Mouse (Mus musculus): ENCODE measurements around the gene Zfp574. TPM values are rescaled to one million over a fixed set of nuclear protein-coding genes. Genes with fewer than 3 reads are reported as not detected.
A peak's percentile ranks its signal among the peaks of the same experiment; 100 is the strongest.

Zfp574 gene
- polyA plus RNA-seq, 1 experiment from 2014 or later = 36.1 TPM

DNA sequence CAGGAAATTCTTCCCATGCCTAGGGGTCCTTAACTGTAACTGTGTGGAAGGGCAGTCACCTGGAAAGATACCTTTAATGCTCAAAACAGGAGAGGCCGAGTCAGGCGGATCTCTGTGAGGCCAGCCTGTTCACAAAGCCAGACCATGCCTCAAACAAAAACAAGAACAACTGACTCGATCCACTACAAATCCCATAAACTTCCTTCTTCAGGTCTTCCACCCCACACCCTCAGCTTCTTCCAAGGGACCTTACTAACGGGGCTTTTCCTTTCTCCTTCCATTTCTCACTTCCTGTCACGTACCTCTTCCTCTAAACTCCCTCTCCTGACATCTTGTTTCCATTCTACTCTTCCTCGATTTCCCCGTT is 3.9 kb downstream of the Zfp574 start:
- H3K4me3 ChIP-seq (replicated peaks) = peak overlapping the region; percentile 41
- peaks cover 56% of the 10 kb centered on the region for H3K4me1 ChIP-seq (replicated peaks)
- peak overlapping the region; percentile 67 for H3K4me2 ChIP-seq (replicated peaks)
- H3K27me3 ChIP-seq = no peaks in the 10 kb centered on the region
- WGBS = 15% methylated on average over 7 of the region's 7 CpGs
- peak overlapping the region; percentile 93 for H3K27ac ChIP-seq
- H3K9ac ChIP-seq (replicated peaks) = peak overlapping the region; percentile 68
- ATAC-seq = no peak
- peaks cover 20% of the 10 kb centered on the region for H3K36me3 ChIP-seq
- H3K9me3 ChIP-seq = no peaks in the 10 kb centered on the region

DNA sequence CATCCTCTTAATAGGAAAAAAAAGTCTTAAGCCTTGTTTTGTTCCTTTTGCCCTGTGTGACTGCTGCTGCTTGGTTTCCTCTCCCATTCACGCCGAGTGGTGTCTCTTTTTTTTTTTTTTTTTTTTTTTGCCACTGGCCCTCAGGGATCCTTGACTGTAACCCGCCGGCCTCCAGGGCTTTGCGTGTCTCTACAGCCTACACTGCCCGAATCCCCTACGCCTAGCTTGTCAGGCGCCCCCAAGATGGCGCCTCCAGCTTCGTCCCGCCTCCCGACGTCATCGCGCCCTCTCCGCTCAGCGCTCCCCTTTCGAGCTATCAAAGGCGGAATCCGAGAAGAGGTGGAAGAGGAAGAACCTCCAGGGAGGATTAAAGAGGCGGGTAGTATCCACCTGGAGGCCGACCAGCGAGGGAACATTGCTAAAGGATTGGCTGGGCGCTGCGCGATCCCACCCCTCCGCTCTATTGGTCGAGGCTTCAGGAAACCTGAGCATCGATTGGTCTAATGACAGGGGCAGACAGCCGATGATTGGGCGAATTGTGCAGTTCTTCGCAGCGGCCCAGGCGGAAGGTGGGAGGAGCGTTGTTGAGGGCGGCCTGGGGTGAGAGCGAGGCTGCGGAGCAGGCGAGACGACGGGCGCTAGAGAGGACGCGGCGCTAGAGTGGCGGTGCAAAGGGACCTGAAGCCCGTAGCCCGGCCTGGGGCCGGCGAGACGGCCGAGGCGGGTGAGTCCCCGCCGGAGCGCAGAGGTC is 4.5 kb downstream of the Zfp574 start:
- Histone ChIP-seq H3K4me1 (replicated peaks) (peaks cover 50% of the 10 kb centered on the region), H3K9me3 (no peaks in the 10 kb centered on the region), H3K36me3 (peaks cover 26% of the 10 kb centered on the region), H3K4me2 (replicated peaks) (peak overlapping the region; percentile 81), H3K27ac (peak overlapping the region; percentile 97), H3K9ac (replicated peaks) (peak overlapping the region; percentile 97), H3K4me3 (replicated peaks) (peak overlapping the region; percentile 92), H3K27me3 (no peaks in the 10 kb centered on the region)
- under 1% methylated on average over 56 of the region's 56 CpGs for WGBS
- peak; percentile 98 for ATAC-seq

DNA sequence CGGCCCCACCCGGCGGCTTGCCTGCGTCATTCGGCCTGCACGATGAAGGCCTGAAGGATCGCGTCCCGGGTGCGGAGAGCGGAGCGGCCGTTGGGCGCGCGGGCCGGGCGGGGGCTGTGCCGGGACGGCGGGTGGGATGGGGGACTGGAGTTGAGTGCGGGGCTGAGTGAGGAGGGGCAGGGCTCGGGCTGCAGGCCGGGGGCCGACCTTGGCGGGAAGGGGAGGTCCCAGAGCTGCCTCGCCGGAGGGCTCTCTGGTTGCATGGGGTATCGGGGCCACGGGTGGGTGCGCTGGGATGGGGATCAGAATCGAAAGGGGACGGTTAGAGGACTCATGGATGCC is 5.0 kb downstream of the Zfp574 start:
- no peak for ATAC-seq
- Histone ChIP-seq H3K4me2 (replicated peaks) (peak overlapping the region; percentile 81), H3K27ac (peak overlapping the region; percentile 97), H3K36me3 (peaks cover 31% of the 10 kb centered on the region), H3K4me3 (replicated peaks) (peak overlapping the region; percentile 92), H3K9me3 (no peaks in the 10 kb centered on the region), H3K9ac (replicated peaks) (peak overlapping the region; percentile 97), H3K27me3 (no peaks in the 10 kb centered on the region), H3K4me1 (replicated peaks) (peaks cover 50% of the 10 kb centered on the region)
- under 1% methylated on average over 33 of the region's 33 CpGs for WGBS

DNA sequence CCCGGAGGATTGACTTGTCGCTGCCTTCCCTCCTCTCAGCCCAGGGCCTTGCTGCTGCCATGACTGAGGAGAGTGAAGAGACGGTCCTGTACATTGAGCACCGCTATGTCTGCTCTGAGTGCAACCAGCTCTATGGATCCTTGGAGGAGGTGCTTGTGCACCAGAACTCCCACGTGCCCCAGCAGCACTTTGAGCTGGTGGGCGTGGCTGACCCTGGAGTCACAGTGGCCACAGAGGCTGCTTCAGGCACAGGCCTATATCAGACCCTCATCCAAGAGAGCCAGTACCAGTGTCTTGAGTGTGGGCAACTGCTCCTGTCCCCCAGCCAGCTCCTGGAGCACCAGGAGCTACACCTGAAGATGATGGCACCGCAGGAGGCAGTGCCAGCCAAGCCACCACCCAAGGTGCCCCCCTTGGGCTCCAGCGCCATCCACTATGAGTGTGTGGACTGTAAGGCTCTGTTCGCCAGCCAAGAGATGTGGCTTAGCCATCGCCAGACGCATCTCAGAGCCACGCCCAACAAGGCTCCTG is 7.2 kb downstream of the Zfp574 start:
- 84% methylated on average over 12 of the region's 12 CpGs for WGBS

DNA sequence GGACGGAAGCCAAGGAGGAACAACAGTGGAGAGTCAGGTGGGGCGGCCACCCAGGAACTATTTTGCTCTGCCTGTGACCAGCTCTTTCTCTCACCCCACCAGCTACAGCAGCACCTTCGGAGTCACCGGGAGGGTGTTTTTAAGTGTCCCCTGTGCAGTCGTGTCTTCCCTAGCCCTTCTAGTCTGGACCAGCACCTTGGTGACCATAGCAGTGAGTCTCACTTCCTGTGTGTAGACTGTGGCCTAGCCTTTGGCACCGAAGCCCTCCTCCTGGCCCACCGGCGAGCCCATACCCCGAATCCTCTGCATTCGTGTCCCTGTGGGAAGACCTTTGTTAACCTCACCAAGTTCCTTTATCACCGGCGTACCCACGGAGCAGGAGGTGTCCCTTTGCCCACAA is 8.1 kb downstream of the Zfp574 start:
- Histone ChIP-seq H3K4me3 (replicated peaks) (no peak overlapping the region; the same call in 1 of the 2 replicates), H3K27me3 (no peaks in the 10 kb centered on the region), H3K4me1 (replicated peaks) (peaks cover 33% of the 10 kb centered on the region), H3K27ac (no peak overlapping the region), H3K9me3 (no peaks in the 10 kb centered on the region), H3K4me2 (replicated peaks) (no peak overlapping the region), H3K36me3 (peaks cover 61% of the 10 kb centered on the region), H3K9ac (replicated peaks) (no peak overlapping the region)
- WGBS = 95% methylated on average over 13 of the region's 13 CpGs
- no peak for ATAC-seq

More for the DNA sequence above, 7.2 kb downstream of the Zfp574 start:
- ATAC-seq = no peak
- H3K9ac ChIP-seq (replicated peaks) = no peak overlapping the region
- H3K36me3 ChIP-seq = peaks cover 53% of the 10 kb centered on the region
- H3K27me3 ChIP-seq = no peaks in the 10 kb centered on the region
- H3K4me1 ChIP-seq (replicated peaks) = peaks cover 37% of the 10 kb centered on the region
- no peak overlapping the region for H3K4me2 ChIP-seq (replicated peaks)
- no peak overlapping the region for H3K27ac ChIP-seq
- H3K4me3 ChIP-seq (replicated peaks) = no peak overlapping the region
- H3K9me3 ChIP-seq = no peaks in the 10 kb centered on the region

DNA sequence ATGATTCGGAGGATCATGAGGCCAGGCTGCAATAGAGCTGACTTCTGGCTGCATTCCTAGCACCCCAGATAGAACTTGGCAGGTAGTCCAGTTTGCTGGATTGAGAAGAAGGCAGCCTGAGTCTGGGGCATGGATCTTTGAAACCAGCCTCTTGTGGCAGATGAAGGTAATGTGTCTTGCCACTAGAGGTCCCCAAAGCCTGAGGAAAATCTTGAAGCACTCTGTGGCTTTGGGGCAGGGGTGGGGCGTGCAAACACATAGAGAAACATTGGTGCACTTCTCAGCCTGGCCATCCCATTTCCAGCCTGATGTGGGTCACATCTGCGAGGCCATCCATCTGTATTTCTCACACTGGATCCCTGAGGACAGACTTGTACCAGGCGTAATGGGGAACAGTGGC is 10.1 kb downstream of the Zfp574 start:
- H3K9me3 ChIP-seq = no peaks in the 10 kb centered on the region
- no peak for ATAC-seq
- H3K27ac ChIP-seq = no peak overlapping the region
- peaks cover 67% of the 10 kb centered on the region for H3K36me3 ChIP-seq
- WGBS = 86% methylated on average over 4 of the region's 4 CpGs
- no peak overlapping the region for H3K9ac ChIP-seq (replicated peaks)
- H3K4me2 ChIP-seq (replicated peaks) = no peak overlapping the region
- no peak overlapping the region for H3K4me3 ChIP-seq (replicated peaks)
- H3K27me3 ChIP-seq = no peaks in the 10 kb centered on the region
- peaks cover 25% of the 10 kb centered on the region for H3K4me1 ChIP-seq (replicated peaks)

DNA sequence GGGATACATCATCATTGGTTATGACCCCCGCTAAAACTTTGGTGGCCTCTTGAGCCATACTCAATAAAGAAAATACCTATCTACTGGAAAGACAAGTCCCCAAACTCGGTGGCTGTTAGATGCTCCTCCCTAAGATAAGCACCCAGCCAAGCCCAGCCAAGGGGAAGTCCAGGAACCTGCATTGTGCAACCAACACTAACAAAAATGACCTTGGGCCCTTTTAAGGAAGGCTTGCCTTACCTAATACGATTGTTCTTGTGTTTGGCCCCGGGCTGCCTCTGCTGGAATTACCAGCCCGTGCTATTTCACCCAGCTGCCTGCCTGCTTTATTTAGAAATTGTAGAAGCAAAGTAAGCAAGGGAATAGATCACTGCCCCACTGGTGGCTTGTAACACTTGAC is 12.3 kb downstream of the Zfp574 start:
- peaks cover 19% of the 10 kb centered on the region for H3K4me1 ChIP-seq (replicated peaks)
- H3K9me3 ChIP-seq = no peaks in the 10 kb centered on the region
- ATAC-seq = no peak
- H3K4me3 ChIP-seq (replicated peaks) = no peak overlapping the region
- H3K36me3 ChIP-seq = peaks cover 63% of the 10 kb centered on the region
- 90% methylated on average over 5 of the region's 5 CpGs for WGBS
- no peaks in the 10 kb centered on the region for H3K27me3 ChIP-seq
- no peak overlapping the region for H3K4me2 ChIP-seq (replicated peaks)
- 0 out of 2 replicates have a peak overlapping the region, but pooled peaks have one; percentile 0 for H3K9ac ChIP-seq (replicated peaks)
- H3K27ac ChIP-seq = peak overlapping the region; percentile 4; the same call in 1 of the 2 replicates

DNA sequence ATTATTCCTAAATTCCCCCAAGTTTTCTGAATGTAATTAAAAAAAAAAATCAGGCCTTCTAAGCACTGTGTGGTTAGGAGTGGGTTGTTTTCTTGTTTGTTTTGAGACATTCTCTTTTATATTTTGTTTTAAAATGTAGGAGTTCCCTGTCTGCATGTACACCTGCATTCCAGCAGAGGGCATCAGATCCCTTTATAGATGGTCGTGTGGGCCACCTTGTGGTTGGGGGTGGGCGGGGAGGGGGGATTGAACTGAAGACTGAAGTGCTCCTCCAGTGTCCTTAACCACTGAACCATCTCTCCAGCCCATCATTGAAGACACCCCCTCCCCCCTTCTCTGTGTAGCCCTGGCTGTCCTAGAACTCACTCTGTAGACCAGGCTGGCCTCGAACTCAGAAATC is 14.3 kb downstream of the Zfp574 start:
- Histone ChIP-seq H3K4me1 (replicated peaks) (peaks cover 20% of the 10 kb centered on the region), H3K36me3 (peaks cover 49% of the 10 kb centered on the region), H3K4me3 (replicated peaks) (no peak overlapping the region), H3K27ac (no peak overlapping the region), H3K9me3 (no peaks in the 10 kb centered on the region), H3K4me2 (replicated peaks) (no peak overlapping the region), H3K9ac (replicated peaks) (no peak overlapping the region), H3K27me3 (no peaks in the 10 kb centered on the region)
- ATAC-seq = no peak
- WGBS = 50% methylated on average over 3 of the region's 3 CpGs

DNA sequence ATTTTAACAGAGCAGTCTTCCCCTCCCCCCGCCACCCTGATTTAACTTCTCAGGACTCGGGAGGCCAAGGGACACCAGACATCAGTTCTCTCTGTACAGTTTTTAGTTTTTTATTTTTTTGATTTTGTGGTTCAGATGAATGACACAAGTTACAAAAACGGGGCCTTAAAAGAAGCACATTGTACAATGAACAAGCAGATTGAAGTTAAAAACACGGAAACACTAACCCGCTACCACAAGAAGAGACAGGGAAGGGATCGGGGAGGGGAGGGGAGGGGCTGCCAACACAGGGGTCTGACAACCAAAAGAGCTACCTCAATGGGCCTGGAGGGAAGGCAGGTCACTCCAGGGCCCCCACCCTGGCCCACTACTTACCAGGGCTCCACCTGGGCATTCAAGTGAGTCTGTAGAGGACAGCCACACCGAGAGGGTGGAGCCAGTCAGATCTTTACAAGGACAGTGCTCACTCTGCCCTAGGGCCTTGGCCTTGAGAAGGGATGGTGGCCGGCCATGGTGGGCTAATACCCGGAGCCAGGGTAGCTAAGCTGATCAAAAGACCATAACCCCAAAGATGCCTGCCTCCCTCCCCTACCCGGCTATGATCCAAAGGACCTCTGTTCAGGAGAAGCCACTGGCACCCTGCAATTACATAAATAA is 15.0 kb downstream of the Zfp574 start:
- H3K4me1 ChIP-seq (replicated peaks) = peaks cover 20% of the 10 kb centered on the region
- H3K36me3 ChIP-seq = peaks cover 46% of the 10 kb centered on the region
- H3K9ac ChIP-seq (replicated peaks) = no peak overlapping the region
- peak; percentile 44; the same call in 1 of the 2 replicates for ATAC-seq
- H3K4me2 ChIP-seq (replicated peaks) = no peak overlapping the region
- WGBS = 51% methylated on average over 10 of the region's 10 CpGs
- no peaks in the 10 kb centered on the region for H3K9me3 ChIP-seq
- H3K27ac ChIP-seq = peak overlapping the region; percentile 28; the same call in 1 of the 2 replicates
- H3K27me3 ChIP-seq = no peaks in the 10 kb centered on the region
- no peak overlapping the region for H3K4me3 ChIP-seq (replicated peaks)

DNA sequence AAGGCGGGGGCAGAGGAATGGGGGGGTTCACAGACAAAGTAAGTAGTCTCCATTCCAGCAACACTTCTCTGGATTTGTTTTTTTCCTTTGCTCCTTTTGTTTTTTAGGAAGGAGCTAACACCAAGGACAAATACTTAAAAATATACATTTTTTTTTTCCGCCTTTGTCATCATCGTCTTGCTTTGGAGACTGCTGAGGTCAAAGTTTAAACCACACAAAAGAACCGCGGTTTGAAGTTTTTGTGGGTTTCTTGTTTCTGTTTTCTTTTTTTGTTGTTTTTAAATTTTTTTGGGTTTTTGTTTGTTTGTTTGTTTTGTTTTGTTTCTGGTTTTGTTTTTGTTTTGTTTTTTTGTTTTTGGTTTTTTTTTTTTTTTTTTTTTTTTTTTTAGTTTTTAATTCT is 15.6 kb downstream of the Zfp574 start:
- Histone ChIP-seq H3K27me3 (no peaks in the 10 kb centered on the region), H3K4me1 (replicated peaks) (peaks cover 20% of the 10 kb centered on the region), H3K4me3 (replicated peaks) (no peak overlapping the region), H3K27ac (no peak overlapping the region), H3K9me3 (no peaks in the 10 kb centered on the region), H3K36me3 (peaks cover 46% of the 10 kb centered on the region), H3K4me2 (replicated peaks) (no peak overlapping the region), H3K9ac (replicated peaks) (no peak overlapping the region)
- WGBS = 40% methylated on average over 5 of the region's 5 CpGs
- no peak for ATAC-seq

DNA sequence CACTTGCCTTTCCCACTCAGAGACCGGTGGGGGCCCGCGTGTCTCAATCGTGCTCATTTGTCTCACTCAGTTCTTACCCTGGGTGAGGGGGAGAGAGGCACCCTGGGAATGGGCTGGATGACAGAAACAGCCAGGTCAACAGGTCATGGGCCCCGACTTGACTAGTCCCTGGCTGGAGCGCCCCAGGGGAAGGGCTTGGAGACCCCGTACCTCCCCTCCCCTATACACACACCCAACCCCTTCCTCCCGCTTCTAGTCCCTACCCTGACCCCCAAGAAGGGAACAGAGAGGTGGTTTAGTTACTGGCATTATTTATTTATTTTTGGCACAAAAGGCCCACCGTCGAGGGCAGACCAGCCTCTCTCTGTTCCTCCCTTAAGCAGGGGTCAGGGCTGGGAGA is 16.2 kb downstream of the Zfp574 start:
- H3K27ac ChIP-seq = no peak overlapping the region
- peaks cover 46% of the 10 kb centered on the region for H3K36me3 ChIP-seq
- no peaks in the 10 kb centered on the region for H3K27me3 ChIP-seq
- H3K4me3 ChIP-seq (replicated peaks) = no peak overlapping the region
- no peak for ATAC-seq
- peaks cover 25% of the 10 kb centered on the region for H3K4me1 ChIP-seq (replicated peaks)
- no peaks in the 10 kb centered on the region for H3K9me3 ChIP-seq
- 10% methylated on average over 10 of the region's 10 CpGs for WGBS
- H3K9ac ChIP-seq (replicated peaks) = no peak overlapping the region
- H3K4me2 ChIP-seq (replicated peaks) = no peak overlapping the region

DNA sequence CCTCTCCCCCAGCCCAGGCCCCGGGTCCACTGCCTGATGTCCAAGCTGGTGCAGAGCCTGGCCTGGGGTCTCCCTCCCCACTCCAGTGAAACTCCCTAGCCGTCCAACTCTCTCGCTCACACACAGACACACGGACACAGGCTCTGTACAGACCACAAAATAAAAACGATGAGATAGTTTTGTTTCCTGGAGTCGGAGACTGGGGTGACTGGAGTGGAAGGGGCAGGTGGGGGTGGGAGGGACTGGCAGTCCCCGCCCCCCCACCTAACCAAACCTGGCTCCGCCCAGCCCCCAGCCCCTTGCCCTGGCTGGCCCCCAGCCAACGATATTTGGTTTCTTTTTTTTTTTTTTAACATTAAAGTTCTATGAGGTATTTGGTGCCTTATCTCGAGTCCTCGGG is 16.6 kb downstream of the Zfp574 start:
- H3K27me3 ChIP-seq = no peaks in the 10 kb centered on the region
- ATAC-seq = peak; percentile 20; the same call in 1 of the 2 replicates
- H3K36me3 ChIP-seq = peaks cover 45% of the 10 kb centered on the region
- no peaks in the 10 kb centered on the region for H3K9me3 ChIP-seq
- no peak overlapping the region for H3K4me3 ChIP-seq (replicated peaks)
- H3K4me2 ChIP-seq (replicated peaks) = no peak overlapping the region
- no peak overlapping the region for H3K27ac ChIP-seq
- peaks cover 26% of the 10 kb centered on the region for H3K4me1 ChIP-seq (replicated peaks)
- 38% methylated on average over 11 of the region's 11 CpGs for WGBS
- H3K9ac ChIP-seq (replicated peaks) = no peak overlapping the region

Data from midbrain, embryonic 13.5 days (tissue).